Mouse (Mus musculus) liver, embryonic 14.5 days (tissue): ENCODE data around the gene Cd6.

Source experiments
- CTCF ChIP-seq: IDR thresholded peaks from 2 replicates; pipeline ENCODE4 v1.5.1; 2016; ENCODE audit warnings: antibody characterized with exemption, low read depth, control low read depth
- EP300 ChIP-seq: IDR thresholded peaks from 2 replicates; pipeline ENCODE4 v1.6.1; 2016; ENCODE audit warnings: antibody characterized with exemption, low read depth

- TF ChIP-seq CTCF: no peak
- TF ChIP-seq EP300: no peak
Observed at GRCm38 (mm10) chr19:10855422-10855821, 25.6 kb upstream of the Cd6 start.
